Mouse (Mus musculus) neural tube, embryonic 15.5 days (tissue): ENCODE measurements around the gene 4921507P07Rik. TPM values are rescaled to one million over a fixed set of nuclear protein-coding genes. Genes with fewer than 3 reads are reported as not detected.
A peak's percentile ranks its signal among the peaks of the same experiment; 100 is the strongest.

Experiments
- ATAC-seq: fragments of 200-750 bp; cut with Nextera tagmentation; 2 replicates; pipeline ENCODE4 v1.8.0; 2017; ENCODE audit warnings: mild to moderate bottlenecking, moderate TSS enrichment, moderate library complexity; ENCODE audit not compliant: low FRiP score
- H3K27ac ChIP-seq: fragments of 300-500 bp; sonication (generic); replicated peaks from 2 replicates; pipeline ENCODE4 v1.5.1; 2015; ENCODE audit warnings: mild to moderate bottlenecking, inconsistent platforms
- H3K27me3 ChIP-seq: fragments of 300-500 bp; sonication (generic); replicated peaks from 2 replicates; pipeline ENCODE4 v1.6.1; 2015; ENCODE audit warnings: inconsistent platforms
- H3K36me3 ChIP-seq: fragments of 300-500 bp; sonication (generic); 2 replicates; pipeline ENCODE4 v1.6.1; 2015; ENCODE audit warnings: inconsistent platforms
- H3K4me1 ChIP-seq: fragments of 300-500 bp; sonication (generic); 2 replicates; pipeline ENCODE4 v1.6.1; 2015; ENCODE audit warnings: inconsistent platforms
- H3K4me2 ChIP-seq: fragments of 300-500 bp; sonication (generic); 2 replicates; pipeline ENCODE4 v1.6.1; 2015; ENCODE audit warnings: inconsistent platforms, mild to moderate bottlenecking, moderate library complexity
- H3K4me3 ChIP-seq: fragments of 300-500 bp; sonication (generic); replicated peaks from 2 replicates; pipeline ENCODE4 v1.5.1; 2015; ENCODE audit warnings: mild to moderate bottlenecking, inconsistent platforms
- H3K9ac ChIP-seq: fragments of 300-500 bp; sonication (generic); replicated peaks from 2 replicates; pipeline ENCODE4 v1.6.1; 2015; ENCODE audit warnings: mild to moderate bottlenecking, inconsistent platforms
- H3K9me3 ChIP-seq: fragments of 300-500 bp; sonication (generic); replicated peaks from 2 replicates; pipeline ENCODE4 v1.6.1; 2016; ENCODE audit warnings: inconsistent platforms
- WGBS: fragments of 180-500 bp; shearing (Covaris S2); methylation state at CpG from one replicate; pipeline ENCODE4 v1.1.7; 2015; ENCODE audit warnings: mixed read lengths; 5-methylcytosine and 5-hydroxymethylcytosine counted together
- polyA plus RNA-seq: library from polyadenylated mRNA; unstranded; fragments of >200 nt; fragmentation: Nextera tagmentation; extraction: Ambion mirVana; gene quantifications from 2 replicates; pipeline ENCODE4 v1.2.1, GENCODE M21; 2015

The 4921507P07Rik gene
- polyA plus RNA-seq, 1 experiment from 2014 or later = 2.8 TPM

DNA sequence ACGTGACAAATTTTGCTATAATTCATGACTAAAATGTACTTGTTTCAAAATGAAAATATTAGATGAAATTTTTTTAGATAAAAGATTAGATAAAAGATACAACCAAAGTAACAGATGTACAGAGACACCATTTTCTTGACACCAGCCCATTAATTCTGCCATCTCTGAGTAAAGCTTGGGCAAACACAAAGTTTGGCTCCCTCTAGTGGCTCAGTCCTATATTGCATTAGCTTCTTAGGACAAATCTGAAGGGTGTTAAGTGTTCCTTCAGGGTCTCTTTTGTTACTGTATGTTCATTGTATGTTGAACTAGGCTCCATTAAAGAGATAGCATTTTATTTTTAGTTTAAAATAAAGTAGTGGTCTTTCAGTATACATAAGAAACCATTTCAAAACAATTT, 8.2 kb downstream of the 4921507P07Rik start:
- Histone ChIP-seq H3K27ac (no peak overlapping the region), H3K4me1 (no peaks in the 10 kb centered on the region), H3K27me3 (no peaks in the 10 kb centered on the region), H3K4me2 (no peak overlapping the region), H3K9ac (no peak overlapping the region), H3K9me3 (no peaks in the 10 kb centered on the region), H3K4me3 (no peak overlapping the region), H3K36me3 (no peaks in the 10 kb centered on the region)
- WGBS = 98% methylated on average over 1 of the region's 1 CpGs
- no peak for ATAC-seq

DNA sequence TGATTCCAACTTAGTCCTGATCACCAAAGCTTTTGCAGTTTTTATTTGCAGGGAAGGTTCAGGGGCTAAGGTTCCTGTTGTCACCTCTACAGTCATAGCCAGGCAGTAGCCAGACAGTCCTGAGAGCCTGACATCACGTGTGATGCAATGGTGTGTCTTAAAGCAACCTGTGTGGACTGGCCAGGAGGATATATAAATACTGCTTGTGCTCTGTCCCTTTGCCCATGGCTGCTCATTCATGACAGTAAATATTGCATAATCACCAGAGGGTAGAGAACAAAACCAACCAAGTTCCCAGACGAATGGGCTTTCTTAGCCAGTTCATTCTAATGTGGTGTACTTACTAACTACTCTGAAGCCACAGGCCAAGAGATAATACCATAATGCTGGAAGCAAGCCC, 9.0 kb downstream of the 4921507P07Rik start:
- 87% methylated on average over 2 of the region's 2 CpGs for WGBS
- Histone ChIP-seq H3K9me3 (no peaks in the 10 kb centered on the region), H3K4me1 (no peaks in the 10 kb centered on the region), H3K9ac (no peak overlapping the region), H3K36me3 (no peaks in the 10 kb centered on the region), H3K4me3 (no peak overlapping the region), H3K27me3 (no peaks in the 10 kb centered on the region), H3K4me2 (no peak overlapping the region), H3K27ac (no peak overlapping the region)
- no peak for ATAC-seq

DNA sequence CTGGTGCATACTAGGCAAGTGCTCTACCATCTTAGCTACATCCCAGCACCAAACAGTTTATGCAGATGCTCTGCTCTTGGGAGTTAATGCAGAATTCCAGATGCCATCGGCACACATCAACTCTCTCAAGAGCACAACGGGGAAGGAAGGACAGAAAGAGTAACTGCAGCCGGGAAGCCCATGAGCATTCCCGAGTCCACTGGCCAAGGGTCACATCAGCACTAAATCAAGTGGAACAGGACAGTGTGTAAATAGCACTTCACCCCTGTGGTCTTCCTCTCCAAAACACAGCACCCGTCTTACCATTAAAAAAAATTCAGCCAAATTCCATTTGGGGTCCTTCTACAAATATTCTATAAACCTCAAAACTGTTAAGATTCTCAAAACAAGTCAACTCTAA, 10.1 kb downstream of the 4921507P07Rik start:
- Histone ChIP-seq H3K36me3 (no peaks in the 10 kb centered on the region), H3K4me2 (no peak overlapping the region), H3K9me3 (no peaks in the 10 kb centered on the region), H3K27ac (no peak overlapping the region), H3K27me3 (no peaks in the 10 kb centered on the region), H3K4me3 (no peak overlapping the region), H3K9ac (no peak overlapping the region), H3K4me1 (no peaks in the 10 kb centered on the region)
- WGBS = 67% methylated on average over 5 of the region's 5 CpGs
- no peak for ATAC-seq

DNA sequence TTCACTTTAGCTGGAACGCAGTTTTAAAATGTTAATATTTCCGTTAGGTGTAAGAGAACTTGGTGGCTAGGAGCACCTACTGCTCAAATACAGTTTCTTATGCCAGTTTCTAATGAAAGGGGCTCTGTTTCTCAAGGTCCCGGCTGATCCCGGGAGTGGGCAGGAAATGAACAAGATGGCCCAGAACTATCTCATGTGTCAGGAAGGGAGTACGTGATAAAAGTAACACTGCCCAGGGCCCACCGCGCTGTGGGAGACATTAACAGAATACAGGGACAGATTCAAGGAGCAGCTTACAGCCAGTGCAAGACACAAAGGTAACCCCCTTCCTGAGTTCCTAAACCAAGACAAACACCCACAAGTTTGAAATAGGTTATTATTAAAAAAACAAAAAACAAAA, 10.7 kb downstream of the 4921507P07Rik start:
- Histone ChIP-seq H3K4me3 (no peak overlapping the region), H3K27ac (no peak overlapping the region), H3K9ac (no peak overlapping the region), H3K9me3 (no peaks in the 10 kb centered on the region), H3K4me1 (no peaks in the 10 kb centered on the region), H3K27me3 (no peaks in the 10 kb centered on the region), H3K4me2 (no peak overlapping the region), H3K36me3 (no peaks in the 10 kb centered on the region)
- no peak for ATAC-seq
- 84% methylated on average over 7 of the region's 7 CpGs for WGBS

- Histone ChIP-seq H3K4me2 (no peak overlapping the region), H3K36me3 (no peaks in the 10 kb centered on the region), H3K4me3 (no peak overlapping the region), H3K4me1 (peaks cover 6% of the 10 kb centered on the region), H3K9me3 (no peaks in the 10 kb centered on the region), H3K27ac (no peak overlapping the region), H3K27me3 (no peaks in the 10 kb centered on the region), H3K9ac (no peak overlapping the region)
- WGBS = 96% methylated on average over 1 of the region's 1 CpGs
- no peak for ATAC-seq
Measured at GRCm38 (mm10) chr6:50571661-50572060, 24.8 kb downstream of the 4921507P07Rik start.

GRCm38 (mm10) chr6:50566997-50567255, 29.5 kb downstream of the 4921507P07Rik start:
- Histone ChIP-seq H3K4me1 (peaks cover 12% of the 10 kb centered on the region), H3K36me3 (peaks cover 17% of the 10 kb centered on the region; the same call in 1 of the 2 replicates), H3K27ac (peak overlapping the region; percentile 93), H3K27me3 (no peaks in the 10 kb centered on the region), H3K9me3 (no peaks in the 10 kb centered on the region), H3K4me2 (peak overlapping the region; percentile 69), H3K9ac (peak overlapping the region; percentile 83), H3K4me3 (peak overlapping the region; percentile 81)
- no peak for ATAC-seq
- 16% methylated on average over 6 of the region's 6 CpGs for WGBS

GRCm38 (mm10) chr6:50566141-50566996, 30.1 kb downstream of the 4921507P07Rik start, which contains the start of gene Cycs:
TSS of gene Cycs (minus strand) at chr6:50566538.
- peak within 1 kb of the TSS; percentile 75 for H3K4me2 ChIP-seq
- ATAC-seq = peak; percentile 98
- peak within 1 kb of the TSS; percentile 83 for H3K9ac ChIP-seq
- peaks cover 17% of the 10 kb centered on the region; the same call in 1 of the 2 replicates for H3K36me3 ChIP-seq
- peak within 1 kb of the TSS; percentile 93 for H3K27ac ChIP-seq
- no peaks in the 10 kb centered on the region for H3K9me3 ChIP-seq
- no peaks in the 10 kb centered on the region for H3K27me3 ChIP-seq
- 1% methylated on average over 78 of the region's 78 CpGs for WGBS
- H3K4me3 ChIP-seq = peak within 1 kb of the TSS; percentile 81
- peaks cover 12% of the 10 kb centered on the region for H3K4me1 ChIP-seq

- no peak for ATAC-seq
- H3K4me1 ChIP-seq = peaks cover 12% of the 10 kb centered on the region
- H3K36me3 ChIP-seq = peaks cover 17% of the 10 kb centered on the region; the same call in 1 of the 2 replicates
- no peak overlapping the region for H3K9ac ChIP-seq
- H3K27me3 ChIP-seq = no peaks in the 10 kb centered on the region
- over 99% methylated on average over 3 of the region's 3 CpGs for WGBS
- no peak overlapping the region for H3K4me2 ChIP-seq
- H3K27ac ChIP-seq = no peak overlapping the region
- H3K9me3 ChIP-seq = no peaks in the 10 kb centered on the region
- no peak overlapping the region for H3K4me3 ChIP-seq
Measured at GRCm38 (mm10) chr6:50563651-50564050, 32.8 kb downstream of the 4921507P07Rik start.

DNA sequence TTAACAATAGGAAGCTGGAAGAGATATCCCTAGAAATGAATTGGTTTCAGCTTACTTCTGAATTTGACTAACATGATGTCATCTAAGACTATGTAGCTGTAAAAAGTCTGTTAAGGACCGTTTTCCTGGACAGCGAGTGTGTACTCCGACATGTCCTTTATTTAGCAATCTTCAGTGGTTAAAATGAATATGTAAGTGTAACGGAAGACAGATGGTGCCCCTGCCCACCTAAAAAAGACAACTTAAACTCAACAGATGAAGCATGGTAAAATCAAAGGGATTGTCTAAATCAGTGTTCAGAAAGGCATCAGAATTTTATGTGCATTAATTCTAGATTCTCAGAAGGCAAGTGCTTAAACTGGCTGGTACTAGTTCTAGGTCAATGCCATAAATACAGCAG, 34.0 kb downstream of the 4921507P07Rik start:
- Histone ChIP-seq H3K4me3 (no peak overlapping the region), H3K9me3 (no peaks in the 10 kb centered on the region), H3K27ac (no peak overlapping the region), H3K36me3 (peaks cover 17% of the 10 kb centered on the region; the same call in 1 of the 2 replicates), H3K27me3 (no peaks in the 10 kb centered on the region), H3K9ac (no peak overlapping the region), H3K4me2 (no peak overlapping the region), H3K4me1 (peaks cover 12% of the 10 kb centered on the region)
- 92% methylated on average over 4 of the region's 4 CpGs for WGBS
- no peak for ATAC-seq

DNA sequence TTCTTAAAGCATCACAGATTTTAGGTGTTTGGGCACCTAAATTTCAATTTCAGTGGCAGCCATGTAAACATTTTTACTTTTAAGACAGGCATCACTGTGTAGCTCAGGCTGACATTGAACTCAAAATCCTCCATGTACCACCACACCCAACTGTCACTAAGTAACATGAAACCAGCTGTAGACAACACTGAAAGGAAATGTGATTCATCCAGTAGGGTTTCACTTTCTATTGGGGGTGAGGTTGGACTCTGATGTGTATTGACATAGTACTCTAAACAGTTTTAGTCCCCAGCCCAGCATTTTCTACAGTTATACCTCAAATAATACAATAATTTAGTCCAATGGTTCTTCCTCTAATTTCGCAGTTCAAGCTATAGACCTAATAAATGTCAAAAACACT, 35.7 kb downstream of the 4921507P07Rik start:
- peaks cover 6% of the 10 kb centered on the region; the same call in 1 of the 2 replicates for H3K4me1 ChIP-seq
- no peak overlapping the region for H3K4me3 ChIP-seq
- H3K27me3 ChIP-seq = no peaks in the 10 kb centered on the region
- no peak overlapping the region for H3K4me2 ChIP-seq
- H3K27ac ChIP-seq = no peak overlapping the region
- ATAC-seq = no peak
- H3K9ac ChIP-seq = no peak overlapping the region
- no peaks in the 10 kb centered on the region for H3K9me3 ChIP-seq
- H3K36me3 ChIP-seq = peaks cover 17% of the 10 kb centered on the region; the same call in 1 of the 2 replicates
- 90% methylated on average over 1 of the region's 1 CpGs for WGBS

- no peak overlapping the region for H3K4me3 ChIP-seq
- H3K9me3 ChIP-seq = no peaks in the 10 kb centered on the region
- no peak overlapping the region for H3K4me2 ChIP-seq
- H3K9ac ChIP-seq = no peak overlapping the region
- H3K4me1 ChIP-seq = no peaks in the 10 kb centered on the region
- ATAC-seq = no peak
- WGBS = 90% methylated on average over 4 of the region's 4 CpGs
- H3K27ac ChIP-seq = no peak overlapping the region
- H3K36me3 ChIP-seq = peaks cover 14% of the 10 kb centered on the region; the same call in 1 of the 2 replicates
- no peaks in the 10 kb centered on the region for H3K27me3 ChIP-seq
Measured at GRCm38 (mm10) chr6:50558877-50559276, 37.6 kb downstream of the 4921507P07Rik start.

DNA sequence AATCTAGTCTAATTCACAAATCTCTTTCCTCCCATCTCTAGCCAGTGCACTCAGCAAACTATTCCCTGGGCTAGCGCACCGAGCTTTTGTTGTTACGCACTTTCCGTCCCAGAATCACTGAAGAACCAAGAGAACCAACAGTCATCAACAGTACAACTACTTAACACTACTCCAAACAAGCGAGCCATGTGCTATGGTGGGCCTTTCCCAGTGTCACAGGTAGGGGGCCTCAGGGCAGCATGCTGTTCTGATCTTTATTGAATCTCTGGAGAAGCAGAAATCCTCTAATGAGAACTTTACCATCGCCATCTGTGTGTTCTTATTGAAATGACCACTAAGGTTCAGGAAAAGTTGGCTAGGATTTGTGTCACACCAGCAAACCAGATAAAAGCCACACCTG, 38.9 kb downstream of the 4921507P07Rik start:
- H3K4me2 ChIP-seq = no peak overlapping the region
- ATAC-seq = no peak
- no peak overlapping the region for H3K4me3 ChIP-seq

More for the DNA sequence above, 38.9 kb downstream of the 4921507P07Rik start:
- Histone ChIP-seq H3K9me3 (no peaks in the 10 kb centered on the region), H3K9ac (no peak overlapping the region), H3K4me1 (no peaks in the 10 kb centered on the region), H3K27me3 (no peaks in the 10 kb centered on the region), H3K36me3 (0 out of 2 replicates have a peak, but pooled peaks cover 4% of the 10 kb centered on the region), H3K27ac (no peak overlapping the region)
- 92% methylated on average over 6 of the region's 6 CpGs for WGBS
